Mouse (Mus musculus): ENCODE measurements around the gene Epha4. TPM values are rescaled to one million over a fixed set of nuclear protein-coding genes. Genes with fewer than 3 reads are reported as not detected.

The Epha4 gene
- polyA plus RNA-seq, 1 experiment = 3.9 TPM

DNA sequence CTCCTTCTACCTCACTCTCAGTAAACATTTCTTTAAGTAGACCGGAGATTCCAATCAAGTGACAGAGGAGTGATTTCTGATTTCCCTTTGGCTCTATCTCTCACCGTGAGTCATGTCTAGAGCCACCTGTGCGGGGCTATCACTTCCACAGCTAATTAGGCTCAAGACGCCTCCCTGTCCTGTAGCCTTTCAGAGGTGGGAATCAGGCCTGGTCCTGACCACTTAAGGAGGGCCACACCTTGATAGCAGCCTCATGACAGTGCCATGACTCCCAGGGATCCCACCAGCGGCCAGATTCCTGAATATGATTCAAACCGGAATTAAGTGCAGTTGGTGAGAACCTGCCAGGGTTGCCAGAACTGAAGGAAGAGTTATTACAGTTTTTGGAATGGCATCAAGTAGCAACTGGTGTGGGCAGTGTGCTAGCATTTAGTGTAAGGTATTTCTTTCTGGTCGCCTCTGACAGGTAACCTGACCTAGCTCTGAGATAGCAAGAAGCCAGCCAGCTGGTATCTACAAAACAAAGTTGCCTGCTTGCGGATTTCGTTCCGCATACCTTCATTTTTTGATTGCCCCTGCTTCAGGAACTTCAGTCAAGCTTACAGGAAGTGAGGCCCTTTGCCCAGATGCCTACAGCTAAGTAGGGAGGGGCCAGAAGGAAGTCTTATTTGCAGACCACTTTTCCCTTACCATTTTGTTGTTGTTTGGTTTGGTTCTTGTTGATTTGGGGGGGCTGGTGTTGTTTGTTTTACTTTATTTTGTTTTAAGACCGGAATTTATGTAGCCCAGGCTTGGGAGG is 53.9 kb downstream of the Epha4 start:
- DNase-seq = no peak
- no peaks in the 10 kb centered on the region for H3K27me3 ChIP-seq (ENCODE audit: control insufficient read depth, insufficient read depth, low read length)
- WGBS = 84% methylated on average over 11 of the region's 11 CpGs
- H3K36me3 ChIP-seq (ENCODE audit: control insufficient read depth, insufficient read depth, low read length) = no peaks in the 10 kb centered on the region
- no peak overlapping the region for H3K27ac ChIP-seq (ENCODE audit: control insufficient read depth, insufficient read depth, low read length)
- H3K4me1 ChIP-seq (replicated peaks; ENCODE audit: control insufficient read depth, insufficient read depth, low read length) = no peaks in the 10 kb centered on the region
- TF ChIP-seq CTCF (IDR thresholded peaks at IDR 0.05; ENCODE audit: borderline replicate concordance, control insufficient read depth, extremely low read depth, insufficient read depth, low read length, poor library complexity) = no peak
- no peak for TF ChIP-seq POLR2A (IDR thresholded peaks at IDR 0.05; ENCODE audit: control insufficient read depth, extremely low read depth, insufficient read depth, low read length, poor library complexity)
- H3K4me3 ChIP-seq (ENCODE audit: control insufficient read depth, insufficient read depth, low read length) = no peak overlapping the region

DNA sequence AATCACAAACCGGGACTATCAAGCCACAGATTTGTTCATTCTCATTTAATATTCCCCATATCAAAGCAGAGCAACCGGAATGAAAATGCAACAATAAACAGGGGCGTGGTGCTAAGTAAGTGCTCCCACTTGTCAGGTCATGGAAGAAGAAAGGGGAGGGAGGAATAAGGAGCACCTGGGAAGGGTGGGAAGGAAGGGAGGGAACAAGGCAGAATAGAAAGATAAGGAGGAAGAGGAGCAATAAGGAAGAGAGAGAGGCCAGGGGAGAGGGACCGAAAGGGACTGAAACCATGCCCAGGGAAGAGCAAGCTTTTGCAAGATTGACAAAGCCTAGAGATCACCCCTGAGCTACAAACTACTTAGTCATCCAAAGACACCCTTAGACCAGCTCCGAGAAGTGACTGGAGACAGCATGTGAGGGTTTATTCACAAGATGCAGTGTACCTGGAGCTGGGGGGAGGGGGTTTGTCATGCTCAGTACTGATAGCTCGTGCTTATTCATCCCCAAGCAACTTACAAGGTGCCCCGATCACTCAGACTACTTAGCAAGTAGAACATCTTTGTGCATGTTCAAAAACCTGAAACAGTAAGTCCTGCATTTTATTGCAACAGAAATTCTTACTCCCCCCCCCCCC is 56.0 kb downstream of the Epha4 start:
- no peaks in the 10 kb centered on the region for H3K4me1 ChIP-seq (replicated peaks; ENCODE audit: control insufficient read depth, insufficient read depth, low read length)
- 87% methylated on average over 7 of the region's 7 CpGs for WGBS
- no peak overlapping the region for H3K27ac ChIP-seq (ENCODE audit: control insufficient read depth, insufficient read depth, low read length)
- no peak for DNase-seq
- TF ChIP-seq POLR2A (IDR thresholded peaks at IDR 0.05; ENCODE audit: control insufficient read depth, extremely low read depth, insufficient read depth, low read length, poor library complexity) (no peak), CTCF (IDR thresholded peaks at IDR 0.05; ENCODE audit: borderline replicate concordance, control insufficient read depth, extremely low read depth, insufficient read depth, low read length, poor library complexity) (no peak)
- H3K4me3 ChIP-seq (ENCODE audit: control insufficient read depth, insufficient read depth, low read length) = no peak overlapping the region
- H3K27me3 ChIP-seq (ENCODE audit: control insufficient read depth, insufficient read depth, low read length) = no peaks in the 10 kb centered on the region
- no peaks in the 10 kb centered on the region for H3K36me3 ChIP-seq (ENCODE audit: control insufficient read depth, insufficient read depth, low read length)

DNA sequence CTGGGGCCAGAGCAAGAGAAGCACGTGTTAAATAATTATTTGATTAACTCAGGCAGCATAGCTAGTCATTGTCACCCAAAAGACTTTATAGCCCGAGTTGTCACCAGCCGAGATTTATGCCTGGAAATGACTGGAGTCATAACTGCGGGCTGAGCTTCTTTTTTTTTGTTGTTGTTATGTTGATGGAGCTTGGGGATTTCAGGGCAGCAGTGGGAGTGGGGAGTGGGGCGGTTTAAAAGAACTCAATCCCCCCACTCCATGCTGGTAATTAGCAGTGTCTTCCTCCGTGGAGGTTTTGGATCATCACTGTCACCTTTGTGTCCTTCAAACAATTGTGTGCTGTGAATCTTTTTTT is 57.5 kb downstream of the Epha4 start:
- H3K4me3 ChIP-seq (ENCODE audit: control insufficient read depth, insufficient read depth, low read length) = no peak overlapping the region
- no peaks in the 10 kb centered on the region for H3K36me3 ChIP-seq (ENCODE audit: control insufficient read depth, insufficient read depth, low read length)
- WGBS = 57% methylated on average over 6 of the region's 6 CpGs
- TF ChIP-seq POLR2A (IDR thresholded peaks at IDR 0.05; ENCODE audit: control insufficient read depth, extremely low read depth, insufficient read depth, low read length, poor library complexity) = no peak
- TF ChIP-seq CTCF (IDR thresholded peaks at IDR 0.05; ENCODE audit: borderline replicate concordance, control insufficient read depth, extremely low read depth, insufficient read depth, low read length, poor library complexity) = no peak
- H3K27me3 ChIP-seq (ENCODE audit: control insufficient read depth, insufficient read depth, low read length) = no peaks in the 10 kb centered on the region
- DNase-seq = no peak
- no peak overlapping the region for H3K27ac ChIP-seq (ENCODE audit: control insufficient read depth, insufficient read depth, low read length)
- no peaks in the 10 kb centered on the region for H3K4me1 ChIP-seq (replicated peaks; ENCODE audit: control insufficient read depth, insufficient read depth, low read length)

DNA sequence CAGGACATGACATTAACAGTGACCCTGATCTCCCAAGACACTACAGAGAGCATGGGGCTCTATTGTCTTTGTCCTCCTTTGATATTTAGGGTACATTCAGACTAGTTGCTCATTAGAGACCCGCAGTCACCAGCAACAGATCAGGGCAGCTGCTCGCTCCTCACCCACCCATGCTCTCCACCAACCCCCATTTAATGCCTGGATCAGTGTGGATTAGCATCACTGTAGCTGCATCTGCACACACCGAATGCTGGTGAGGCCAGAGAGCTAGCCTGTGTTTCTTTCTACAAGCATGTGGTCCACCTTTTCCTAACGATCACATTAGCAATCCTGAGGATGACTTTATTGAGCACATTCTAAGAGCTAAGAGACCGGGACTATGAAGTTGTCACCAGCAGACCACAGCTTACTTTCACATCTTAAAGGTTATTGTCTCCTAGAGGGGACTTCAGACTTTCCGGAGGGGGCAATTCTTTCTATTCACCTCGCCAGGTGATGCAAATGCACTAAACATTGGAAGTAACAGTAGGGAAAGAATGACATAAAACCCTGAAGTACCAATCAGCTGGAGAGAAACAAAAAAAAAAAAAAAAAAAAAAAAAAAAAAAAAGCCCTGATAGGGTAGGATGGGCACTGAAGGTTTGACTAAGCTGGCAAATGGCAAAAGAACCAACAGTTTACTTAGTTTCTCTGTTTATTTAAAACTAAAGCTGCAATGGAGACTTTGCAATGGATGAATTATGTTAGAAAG is 58.0 kb downstream of the Epha4 start:
- Histone ChIP-seq H3K4me1 (replicated peaks; ENCODE audit: control insufficient read depth, insufficient read depth, low read length) (no peaks in the 10 kb centered on the region), H3K4me3 (ENCODE audit: control insufficient read depth, insufficient read depth, low read length) (no peak overlapping the region), H3K36me3 (ENCODE audit: control insufficient read depth, insufficient read depth, low read length) (no peaks in the 10 kb centered on the region), H3K27me3 (ENCODE audit: control insufficient read depth, insufficient read depth, low read length) (no peaks in the 10 kb centered on the region), H3K27ac (ENCODE audit: control insufficient read depth, insufficient read depth, low read length) (no peak overlapping the region)
- no peak for DNase-seq
- TF ChIP-seq CTCF (IDR thresholded peaks at IDR 0.05; ENCODE audit: borderline replicate concordance, control insufficient read depth, extremely low read depth, insufficient read depth, low read length, poor library complexity) (no peak), POLR2A (IDR thresholded peaks at IDR 0.05; ENCODE audit: control insufficient read depth, extremely low read depth, insufficient read depth, low read length, poor library complexity) (no peak)
- WGBS = 88% methylated on average over 7 of the region's 7 CpGs

DNA sequence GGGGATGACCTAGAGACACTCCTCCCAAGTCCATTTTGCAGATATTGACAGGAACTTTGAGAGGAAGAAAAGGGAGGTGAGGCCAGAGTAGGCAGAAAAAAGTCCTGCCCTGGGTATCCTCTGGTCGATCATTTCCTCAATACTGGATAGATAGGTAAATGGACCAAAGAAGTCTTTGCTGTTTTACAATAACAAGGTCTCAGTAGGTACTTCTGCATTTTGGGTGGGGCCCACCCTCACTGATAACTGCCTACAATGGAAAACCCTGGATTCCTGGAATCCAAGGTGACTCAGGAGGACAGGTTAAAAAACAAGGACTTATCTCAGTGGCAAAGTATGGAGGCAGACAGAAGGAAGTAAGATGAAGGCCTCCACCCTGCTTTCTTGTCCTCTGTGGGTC is 61.1 kb downstream of the Epha4 start:
- Histone ChIP-seq H3K27me3 (ENCODE audit: control insufficient read depth, insufficient read depth, low read length) (no peaks in the 10 kb centered on the region), H3K27ac (ENCODE audit: control insufficient read depth, insufficient read depth, low read length) (no peak overlapping the region), H3K4me3 (ENCODE audit: control insufficient read depth, insufficient read depth, low read length) (no peak overlapping the region), H3K4me1 (replicated peaks; ENCODE audit: control insufficient read depth, insufficient read depth, low read length) (no peaks in the 10 kb centered on the region), H3K36me3 (ENCODE audit: control insufficient read depth, insufficient read depth, low read length) (no peaks in the 10 kb centered on the region)
- WGBS = 77% methylated on average over 1 of the region's 1 CpGs
- no peak for DNase-seq
- TF ChIP-seq POLR2A (IDR thresholded peaks at IDR 0.05; ENCODE audit: control insufficient read depth, extremely low read depth, insufficient read depth, low read length, poor library complexity) = no peak
- no peak for TF ChIP-seq CTCF (IDR thresholded peaks at IDR 0.05; ENCODE audit: borderline replicate concordance, control insufficient read depth, extremely low read depth, insufficient read depth, low read length, poor library complexity)

DNA sequence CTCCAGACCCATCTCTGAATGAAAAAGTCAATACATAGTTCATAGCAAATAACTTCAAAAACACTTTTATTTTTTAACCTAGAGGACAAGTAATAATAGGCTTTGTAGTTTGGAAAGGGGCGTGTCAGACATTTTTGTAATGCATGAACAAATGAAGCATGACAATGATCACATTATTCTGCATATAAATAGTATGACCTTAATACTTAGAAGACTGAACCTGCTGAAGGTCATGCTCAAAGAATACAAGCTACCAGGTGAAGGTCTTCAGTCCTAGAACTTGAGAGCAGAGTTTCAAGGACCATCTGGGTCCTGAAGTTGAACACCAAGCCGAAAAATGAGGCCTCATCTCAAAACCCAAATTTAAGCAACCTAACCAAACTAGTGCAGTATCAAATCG is 62.2 kb downstream of the Epha4 start:
- 92% methylated on average over 3 of the region's 3 CpGs for WGBS
- no peaks in the 10 kb centered on the region for H3K4me1 ChIP-seq (replicated peaks; ENCODE audit: control insufficient read depth, insufficient read depth, low read length)
- H3K4me3 ChIP-seq (ENCODE audit: control insufficient read depth, insufficient read depth, low read length) = no peak overlapping the region

More for the DNA sequence above, 62.2 kb downstream of the Epha4 start:
- TF ChIP-seq POLR2A (IDR thresholded peaks at IDR 0.05; ENCODE audit: control insufficient read depth, extremely low read depth, insufficient read depth, low read length, poor library complexity) (no peak), CTCF (IDR thresholded peaks at IDR 0.05; ENCODE audit: borderline replicate concordance, control insufficient read depth, extremely low read depth, insufficient read depth, low read length, poor library complexity) (no peak)
- Histone ChIP-seq H3K27me3 (ENCODE audit: control insufficient read depth, insufficient read depth, low read length) (no peaks in the 10 kb centered on the region), H3K36me3 (ENCODE audit: control insufficient read depth, insufficient read depth, low read length) (no peaks in the 10 kb centered on the region), H3K27ac (ENCODE audit: control insufficient read depth, insufficient read depth, low read length) (no peak overlapping the region)
- DNase-seq = no peak
